Mouse (Mus musculus): Measurements from ENCODE around the gene Mvb12b. TPM values are rescaled to one million over a fixed set of nuclear protein-coding genes. Genes with fewer than 3 reads are reported as not detected.

The Mvb12b gene
- total RNA-seq, 2 experiments from 2014 or later, result 27.8 to 28.6 TPM

GRCm38 (mm10) chr2:33777051-33777450, 110.7 kb downstream of the Mvb12b start:
- DNase-seq, result no peak

- no peak for DNase-seq
Observed at GRCm38 (mm10) chr2:33774884-33775283, 112.9 kb downstream of the Mvb12b start.

DNA sequence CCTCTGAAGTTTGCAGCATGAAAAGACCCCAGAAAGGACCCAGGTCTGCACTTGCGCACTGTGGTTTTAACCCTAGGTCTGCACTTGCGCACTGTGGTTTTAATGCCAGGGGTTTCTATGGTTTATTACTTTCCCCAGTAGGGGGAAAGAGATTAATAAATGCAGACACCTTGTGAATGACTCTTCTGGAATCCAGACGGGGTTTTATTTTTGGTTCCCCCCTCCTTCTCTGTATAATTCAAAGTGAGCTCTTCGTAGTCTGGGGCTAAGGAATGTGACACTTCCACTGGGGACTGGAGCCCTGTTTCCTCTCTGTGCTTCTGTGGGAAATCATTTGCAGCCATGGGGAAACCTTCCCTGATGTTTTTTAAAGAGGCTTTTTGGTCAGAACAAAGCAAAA, 113.6 kb downstream of the Mvb12b start:
- DNase-seq, result no peak

DNA sequence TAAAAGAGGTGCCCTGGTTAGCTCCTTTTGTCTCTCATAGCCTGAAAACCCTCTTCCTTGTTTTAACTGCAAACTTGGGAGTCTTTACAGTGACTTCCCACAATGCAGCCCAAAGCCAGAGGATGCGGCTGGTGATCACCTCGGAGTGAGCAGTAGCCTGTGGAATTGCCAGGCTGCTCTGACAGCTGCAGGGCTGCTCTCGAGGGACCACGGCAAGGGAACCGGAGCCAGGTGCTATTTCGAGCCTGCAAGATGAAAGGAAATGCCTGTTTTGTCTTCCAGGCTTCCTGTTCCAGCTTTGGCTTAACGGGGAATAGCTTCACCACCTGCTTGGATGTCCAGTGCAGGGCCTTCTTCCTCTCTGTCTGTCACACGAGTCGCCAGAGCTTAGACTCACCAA, 115.3 kb downstream of the Mvb12b start:
- DNase-seq, result peak; percentile 45

DNA sequence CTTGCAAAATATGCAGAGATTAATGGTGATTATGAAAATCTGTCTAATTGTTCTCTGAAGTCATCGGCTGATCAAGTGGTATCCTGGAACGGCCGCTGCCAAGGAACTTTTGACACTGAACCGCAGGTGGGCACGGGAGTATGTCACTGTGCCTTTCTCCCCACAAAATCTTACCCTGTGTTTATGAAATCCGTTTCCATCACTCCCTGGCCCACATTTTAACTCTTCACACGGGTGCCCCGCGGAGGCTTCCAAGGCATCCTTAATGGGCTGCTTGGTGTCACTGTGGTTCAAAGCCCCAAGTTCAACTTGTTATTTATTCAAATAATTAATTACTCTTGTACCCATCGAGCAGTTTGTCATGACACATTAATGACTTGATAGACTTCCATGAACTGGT, 116.4 kb downstream of the Mvb12b start:
- no peak for DNase-seq

- no peak for DNase-seq
Observed at GRCm38 (mm10) chr2:33770526-33771130, 117.1 kb downstream of the Mvb12b start.

DNA sequence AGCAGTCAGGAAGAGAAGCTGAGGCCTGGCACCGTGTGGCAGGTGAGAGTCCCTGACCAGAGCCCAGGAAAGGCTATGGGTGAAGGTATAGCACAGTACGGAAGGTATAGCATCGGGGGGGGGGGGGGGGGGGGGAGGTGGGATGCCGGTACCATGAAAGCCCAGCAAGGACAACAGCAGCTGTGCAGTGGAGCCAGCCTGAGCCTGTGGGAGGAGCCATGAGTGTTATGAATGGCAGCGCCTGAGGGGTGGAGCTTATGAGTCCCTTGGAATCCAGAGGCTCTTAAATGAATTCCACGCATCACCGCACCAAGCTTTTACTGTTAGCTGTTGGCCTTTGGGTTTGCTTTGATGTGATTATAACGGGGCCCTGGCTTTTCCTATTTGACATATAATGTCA, 123.3 kb downstream of the Mvb12b start:
- DNase-seq, result no peak

DNA sequence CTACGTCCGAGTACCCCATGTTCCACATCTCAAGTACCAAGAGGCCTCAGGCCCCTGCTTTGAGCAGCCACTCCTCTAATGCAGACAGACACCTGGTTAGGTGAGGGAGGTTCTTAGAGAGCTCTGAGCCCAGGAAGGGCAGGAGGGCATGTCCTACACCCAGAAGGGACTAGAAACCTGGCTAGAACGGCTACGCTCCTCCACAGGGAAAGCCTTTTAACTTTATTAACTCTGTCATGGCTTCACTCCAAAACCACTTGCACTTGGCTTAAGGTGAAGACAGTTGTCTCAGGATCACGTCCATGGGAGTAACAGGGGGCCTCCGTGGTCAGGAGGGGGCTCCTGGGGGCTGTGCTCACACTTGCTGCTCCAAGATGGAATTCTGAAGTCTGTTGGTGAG, 125.5 kb downstream of the Mvb12b start:
- DNase-seq, result no peak

GRCm38 (mm10) chr2:33760571-33760991, 127.2 kb downstream of the Mvb12b start:
- no peak for DNase-seq

DNA sequence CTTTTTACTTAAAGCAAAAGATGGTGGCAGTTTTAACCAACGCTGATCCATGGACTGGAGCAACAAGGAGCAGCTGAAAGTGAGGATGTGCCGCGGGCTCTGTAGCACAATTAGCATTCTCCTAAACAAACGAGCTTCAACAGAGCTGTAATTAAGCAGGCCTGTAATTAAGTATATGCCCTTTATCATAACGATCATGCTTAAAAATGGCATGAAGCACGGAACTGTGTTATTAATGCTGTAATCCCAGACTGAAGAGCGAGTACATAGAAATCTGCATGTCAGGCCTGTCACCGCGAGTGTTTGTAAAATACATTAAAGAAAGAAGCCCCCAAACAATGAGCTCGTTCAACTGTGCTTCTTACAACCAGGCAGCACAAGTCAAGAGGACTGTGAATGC, 128.3 kb downstream of the Mvb12b start:
- no peak for DNase-seq

DNA sequence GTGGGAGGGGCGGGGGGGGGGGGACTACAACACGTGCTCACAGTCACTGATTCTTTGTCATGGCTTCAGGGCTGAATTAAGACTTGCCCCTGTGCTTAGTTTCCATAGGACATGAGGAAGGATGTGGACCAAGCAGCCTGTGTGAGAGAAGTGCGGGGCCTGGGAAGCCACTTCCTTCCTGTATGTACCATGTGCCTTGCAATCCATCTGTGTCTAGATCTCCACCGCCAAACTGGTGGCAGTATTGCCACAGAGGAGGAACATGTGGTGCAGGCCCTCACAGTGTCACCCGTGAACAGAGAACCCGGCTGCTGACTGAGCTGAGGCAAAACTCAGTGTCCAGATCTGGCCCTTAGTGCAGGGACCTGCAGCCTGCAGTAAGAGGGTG, 132.1 kb downstream of the Mvb12b start:
- DNase-seq, result no peak

GRCm38 (mm10) chr2:33754980-33755632, 132.6 kb downstream of the Mvb12b start:
- no peak for DNase-seq

DNA sequence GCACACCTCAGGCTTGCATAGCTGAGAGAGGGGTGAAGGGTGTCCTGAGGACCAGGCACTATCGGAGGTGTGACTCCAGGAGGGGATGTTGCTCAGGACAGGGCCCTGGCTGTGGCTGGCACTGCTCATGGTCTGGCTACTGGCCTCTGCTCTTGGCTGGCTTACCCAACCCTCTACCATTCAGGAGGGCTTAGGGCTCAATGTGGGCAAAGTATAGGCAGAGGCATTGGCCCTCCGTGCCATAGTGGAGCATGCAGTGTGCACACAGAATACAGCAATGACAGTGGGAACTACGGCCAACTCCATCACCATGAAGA, 133.5 kb downstream of the Mvb12b start:
- no peak for DNase-seq

DNA sequence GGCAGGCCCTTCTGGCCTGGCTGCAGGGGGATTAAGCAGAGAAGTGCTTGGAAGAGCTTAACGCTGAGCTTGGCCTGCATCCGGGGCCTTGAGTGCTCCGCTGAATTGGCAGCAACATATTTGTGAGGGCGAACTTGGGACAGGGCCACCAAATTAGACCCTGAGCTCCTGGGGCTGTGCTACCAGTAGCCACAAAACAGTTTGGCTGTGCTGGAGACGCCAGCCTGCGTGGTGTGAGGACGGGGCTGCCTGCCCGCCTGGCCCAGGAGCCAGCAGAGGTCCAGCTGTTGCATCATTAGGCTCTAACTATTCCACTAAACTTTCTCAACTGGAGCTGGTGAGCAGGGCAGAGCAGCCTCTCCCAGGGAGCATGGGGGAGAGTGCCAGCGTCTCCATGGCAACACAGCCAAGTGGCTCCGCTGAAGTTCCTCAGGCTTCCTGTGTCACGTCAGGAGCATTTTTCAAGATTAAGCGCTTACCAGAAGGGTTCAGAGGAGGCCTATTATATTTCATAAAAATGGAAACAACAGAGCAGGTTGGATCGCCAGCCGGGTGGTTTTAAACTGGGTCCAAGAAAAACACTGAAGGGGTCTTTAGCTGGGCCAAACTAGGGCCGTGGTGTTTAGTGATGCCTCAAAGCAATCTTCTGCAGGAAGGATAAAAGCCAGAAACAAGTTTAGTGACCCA, 134.0 kb downstream of the Mvb12b start:
- DNase-seq, result peak; percentile 89

- DNase-seq, result no peak
Observed at GRCm38 (mm10) chr2:33750611-33751010, 137.1 kb downstream of the Mvb12b start.

- peak; percentile 65 for DNase-seq
Observed at GRCm38 (mm10) chr2:33746471-33746870, 141.3 kb downstream of the Mvb12b start.

- no peak for DNase-seq
Observed at GRCm38 (mm10) chr2:33745724-33746123, 142.0 kb downstream of the Mvb12b start.

- no peak for DNase-seq
Observed at GRCm38 (mm10) chr2:33737128-33737527, 150.6 kb downstream of the Mvb12b start.

DNA sequence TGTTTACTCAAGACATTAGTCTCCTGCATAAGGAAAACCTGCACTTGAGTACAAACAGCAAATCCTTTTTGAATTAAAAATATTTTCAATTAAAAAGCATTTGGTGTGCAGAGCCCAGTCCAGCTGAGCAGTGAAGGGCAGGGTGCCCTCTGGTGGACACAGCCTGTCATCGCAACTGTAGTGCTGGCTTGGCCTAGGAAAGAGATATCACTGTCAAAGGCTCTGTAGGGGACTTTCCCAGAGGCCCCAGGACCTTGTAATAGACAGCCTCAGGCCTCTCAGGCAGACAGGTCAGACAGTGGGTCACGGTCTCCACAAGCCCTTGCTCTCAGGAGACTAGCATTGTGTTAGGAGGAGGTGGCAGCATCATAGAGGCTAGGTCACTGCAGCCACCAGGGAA, 151.0 kb downstream of the Mvb12b start:
- DNase-seq, result peak; percentile 71

- peak; percentile 89 for DNase-seq
Observed at GRCm38 (mm10) chr2:33734781-33735485, 152.8 kb downstream of the Mvb12b start.

DNA sequence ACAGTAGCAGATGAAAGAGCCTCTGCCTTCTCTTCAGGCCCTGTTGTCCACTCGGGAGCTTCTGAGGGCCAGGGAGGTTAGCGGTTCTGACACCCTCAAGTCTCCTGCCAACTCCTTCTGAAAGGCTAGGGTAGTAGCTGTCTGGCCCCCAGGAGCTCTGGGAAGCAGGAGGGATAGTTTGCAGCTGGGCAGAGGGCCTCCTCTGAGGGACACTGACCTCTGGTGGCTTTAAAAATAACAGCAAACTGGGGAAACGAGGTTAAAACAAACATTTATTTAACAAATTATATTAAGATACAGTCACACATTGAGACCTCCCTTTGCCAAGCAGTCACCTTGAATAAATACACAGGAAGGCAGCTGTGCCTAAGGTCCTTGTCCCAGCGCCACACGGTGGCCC, 158.0 kb downstream of the Mvb12b start:
- no peak for DNase-seq

DNA sequence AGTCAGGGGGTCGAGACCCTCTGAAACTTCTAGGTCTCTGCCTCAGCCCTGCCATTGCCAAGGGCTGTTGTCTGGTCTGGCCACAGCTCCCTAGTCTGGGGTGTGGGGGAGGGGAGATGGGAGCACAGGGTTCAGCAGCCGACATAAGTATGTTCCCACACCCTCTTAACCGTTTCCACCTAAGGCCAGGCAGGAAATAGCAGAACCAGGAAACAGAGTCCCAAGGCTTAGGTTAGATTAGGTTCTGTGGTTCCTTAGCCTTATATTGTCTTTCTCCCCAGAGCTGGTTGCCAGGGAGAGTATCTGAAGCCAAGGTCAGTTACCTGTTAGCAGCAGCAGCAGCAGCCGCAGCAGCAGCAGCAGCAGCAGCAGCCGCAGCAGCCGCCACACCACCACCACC, 160.5 kb downstream of the Mvb12b start:
- DNase-seq, result no peak

DNA sequence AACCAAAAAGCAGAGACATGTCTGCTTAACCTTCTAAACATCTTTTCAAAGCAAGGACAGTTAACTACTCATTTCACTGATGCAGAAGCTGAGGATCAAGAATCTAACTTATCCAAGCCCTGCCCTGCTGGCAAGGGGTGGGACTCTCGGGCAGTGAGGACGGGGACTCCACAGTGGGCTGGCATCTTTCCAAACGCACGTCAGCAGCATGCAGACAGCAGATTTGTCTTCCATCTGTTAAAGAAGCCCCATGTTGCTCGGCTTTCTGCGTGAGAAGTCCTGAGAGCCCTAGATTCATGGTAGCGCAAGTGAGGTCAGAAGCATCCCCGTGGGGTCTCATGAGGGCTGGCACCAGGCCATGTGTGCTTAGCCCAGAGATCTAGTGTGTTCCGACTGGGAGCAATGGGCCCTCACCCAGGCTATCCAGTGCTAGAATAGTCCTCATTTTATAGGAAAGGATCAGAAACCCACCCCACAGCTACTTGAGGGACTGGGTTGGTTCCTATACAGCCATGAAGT, 167.3 kb downstream of the Mvb12b start:
- no peak for DNase-seq
